Mouse (Mus musculus) ES-E14 (cell line): ENCODE data around the gene Cecr2.

Experiments used
- HCFC1 ChIP-seq: IDR thresholded peaks from 2 replicates; pipeline ENCODE4 v1.6.1; 2012; ENCODE audit warnings: low read length, inconsistent platforms, borderline replicate concordance; ENCODE audit not compliant: insufficient read depth
- MAFK ChIP-seq: IDR thresholded peaks from 2 replicates; pipeline ENCODE4 v1.6.1; 2014; ENCODE audit warnings: mild to moderate bottlenecking, low read depth, low read length, inconsistent platforms; ENCODE audit not compliant: insufficient read depth
- ZC3H11A ChIP-seq: IDR thresholded peaks from 2 replicates; pipeline ENCODE4 v1.6.1; 2012; ENCODE audit warnings: low read depth, mild to moderate bottlenecking, inconsistent platforms, low read length, borderline replicate concordance
- ZNF384 ChIP-seq: IDR thresholded peaks from 2 replicates; pipeline ENCODE4 v1.6.1; 2012; ENCODE audit warnings: low read depth, low read length, inconsistent platforms

DNA sequence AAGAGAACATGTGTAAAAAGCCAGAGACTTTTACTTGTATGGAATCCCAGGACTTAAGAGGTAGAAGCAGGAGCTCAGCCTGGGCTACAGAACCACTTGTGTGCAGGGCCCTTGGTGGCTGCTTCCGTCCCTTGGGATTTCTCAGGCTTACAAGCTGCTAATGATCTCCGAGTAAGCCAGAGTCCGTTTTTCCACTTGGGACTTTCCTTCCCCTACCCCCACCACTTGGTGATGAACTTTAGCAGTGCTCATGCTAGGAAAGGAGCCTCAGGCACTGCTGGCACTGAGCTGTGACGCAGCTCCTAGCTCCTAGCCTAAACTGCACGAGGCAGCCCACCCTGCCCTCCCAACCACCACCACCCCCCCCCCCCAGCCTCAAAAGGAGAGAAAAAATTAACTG lies 124.5 kb downstream of the Cecr2 start:
- TF ChIP-seq ZC3H11A: no peak
- TF ChIP-seq ZNF384: no peak
- TF ChIP-seq HCFC1: no peak
- TF ChIP-seq MAFK: no peak
